Mouse (Mus musculus) intestine, embryonic 16.5 days (tissue): ENCODE results near the gene Trabd. TPM values are rescaled to one million over a fixed set of nuclear protein-coding genes. Genes with fewer than 3 reads are reported as not detected.

Source experiments
- ATAC-seq: fragments of 200-750 bp; cut with Nextera tagmentation; 2 replicates; pipeline ENCODE4 v1.8.0; 2017; ENCODE audit warnings: moderate TSS enrichment, moderate library complexity
- H3K27ac ChIP-seq: fragments of 300-500 bp; sonication (generic); 2 replicates; pipeline ENCODE4 v1.5.1; 2014; ENCODE audit warnings: mild to moderate bottlenecking, low read length
- H3K27me3 ChIP-seq: fragments of 300-500 bp; sonication (generic); replicated peaks from 2 replicates; pipeline ENCODE4 v1.6.1; 2014; ENCODE audit warnings: low read length, control low read depth, mixed read lengths; ENCODE audit not compliant: control insufficient read depth, insufficient read depth
- H3K36me3 ChIP-seq: fragments of 300-500 bp; sonication (generic); 2 replicates; pipeline ENCODE4 v1.6.1; 2014; ENCODE audit warnings: low read length, control low read depth; ENCODE audit not compliant: control insufficient read depth, insufficient read depth
- H3K4me1 ChIP-seq: fragments of 300-500 bp; sonication (generic); 2 replicates; pipeline ENCODE4 v1.6.1; 2014; ENCODE audit warnings: low read length, control low read depth, mixed read lengths; ENCODE audit not compliant: control insufficient read depth, insufficient read depth
- H3K4me2 ChIP-seq: fragments of 300-500 bp; sonication (generic); 2 replicates; pipeline ENCODE4 v1.6.1; 2014; ENCODE audit warnings: low read depth, low read length, control low read depth
- H3K4me3 ChIP-seq: fragments of 300-500 bp; sonication (generic); 2 replicates; pipeline ENCODE4 v1.5.1; 2014; ENCODE audit warnings: mild to moderate bottlenecking, low read length
- H3K9ac ChIP-seq: fragments of 300-500 bp; sonication (generic); 2 replicates; pipeline ENCODE4 v1.6.1; 2014; ENCODE audit warnings: low read depth, low read length
- H3K9me3 ChIP-seq: fragments of 300-500 bp; sonication (generic); 2 replicates; pipeline ENCODE4 v1.6.1; 2016; ENCODE audit warnings: low read length, control low read depth; ENCODE audit not compliant: control insufficient read depth
- WGBS: fragments of 180-500 bp; shearing (Covaris S2); extraction: QIAGEN DNeasy Blood & Tissue Kit; methylation state at CpG from one replicate; pipeline ENCODE4 v1.1.7; 2014; 5-methylcytosine and 5-hydroxymethylcytosine counted together
- polyA plus RNA-seq: library from polyadenylated mRNA; unstranded; fragments of >200 nt; fragmentation: Nextera tagmentation; extraction: Ambion mirVana; gene quantifications from 2 replicates; pipeline ENCODE4 v1.2.1, GENCODE M21; 2015

Gene Trabd
- polyA plus RNA-seq, 1 experiment from 2014 or later = 53.2 TPM

- no peak for ATAC-seq
- no peaks in the 10 kb centered on the region for H3K9me3 ChIP-seq
Observed at GRCm38 (mm10) chr15:89073993-89074603, 826 bp upstream of the Trabd start.

GRCm38 (mm10) chr15:89075478-89076147, 689 bp downstream of the Trabd start:
- peak overlapping the region; percentile 94 for H3K9ac ChIP-seq
- H3K4me2 ChIP-seq = peak overlapping the region; percentile 76
- no peaks in the 10 kb centered on the region for H3K27me3 ChIP-seq
- H3K27ac ChIP-seq = peak overlapping the region; percentile 74
- WGBS = 1% methylated on average over 43 of the region's 59 CpGs
- peak overlapping the region; percentile 88 for H3K4me3 ChIP-seq
- no peaks in the 10 kb centered on the region for H3K36me3 ChIP-seq
- no peaks in the 10 kb centered on the region for H3K9me3 ChIP-seq
- H3K4me1 ChIP-seq = peaks cover 35% of the 10 kb centered on the region
- peak; percentile 92 for ATAC-seq

More at GRCm38 (mm10) chr15:89073993-89074603, 826 bp upstream of the Trabd start:
- Histone ChIP-seq H3K36me3 (no peaks in the 10 kb centered on the region), H3K4me1 (peaks cover 38% of the 10 kb centered on the region), H3K4me3 (no peak overlapping the region), H3K27ac (no peak overlapping the region), H3K4me2 (no peak overlapping the region), H3K27me3 (no peaks in the 10 kb centered on the region), H3K9ac (0 out of 2 replicates have a peak overlapping the region, but pooled peaks have one; percentile 94)
- 73% methylated on average over 10 of the region's 10 CpGs for WGBS

GRCm38 (mm10) chr15:89076156-89076731, 1.3 kb downstream of the Trabd start:
- peak overlapping the region; percentile 76 for H3K4me2 ChIP-seq
- no peaks in the 10 kb centered on the region for H3K27me3 ChIP-seq
- H3K4me3 ChIP-seq = peak overlapping the region; percentile 88
- H3K36me3 ChIP-seq = no peaks in the 10 kb centered on the region
- WGBS = 0% methylated on average over 28 of the region's 39 CpGs
- H3K9ac ChIP-seq = peak overlapping the region; percentile 94
- H3K4me1 ChIP-seq = peaks cover 32% of the 10 kb centered on the region
- H3K27ac ChIP-seq = peak overlapping the region; percentile 74
- ATAC-seq = peak; percentile 24
- no peaks in the 10 kb centered on the region for H3K9me3 ChIP-seq

- H3K36me3 ChIP-seq = peaks cover 8% of the 10 kb centered on the region; the same call in 1 of the 2 replicates
- H3K4me2 ChIP-seq = peak overlapping the region; percentile 76
- peak overlapping the region; percentile 42 for H3K27ac ChIP-seq
- H3K9me3 ChIP-seq = no peaks in the 10 kb centered on the region
- peak overlapping the region; percentile 23 for H3K4me3 ChIP-seq
- ATAC-seq = 0 out of 2 replicates have a peak, but pooled peaks have one; percentile 21
- no peaks in the 10 kb centered on the region for H3K27me3 ChIP-seq
- peak overlapping the region; percentile 94; the same call in 1 of the 2 replicates for H3K9ac ChIP-seq
- 46% methylated on average over 9 of the region's 9 CpGs for WGBS
- H3K4me1 ChIP-seq = peaks cover 32% of the 10 kb centered on the region
Observed at GRCm38 (mm10) chr15:89078208-89078836, 3.4 kb downstream of the Trabd start.

GRCm38 (mm10) chr15:89083906-89084305, 9.0 kb downstream of the Trabd start:
- H3K4me3 ChIP-seq = no peak overlapping the region
- H3K27me3 ChIP-seq = no peaks in the 10 kb centered on the region
- no peaks in the 10 kb centered on the region for H3K9me3 ChIP-seq
- no peak for ATAC-seq
- 100% methylated on average over 1 of the region's 1 CpGs for WGBS
- peaks cover 32% of the 10 kb centered on the region for H3K36me3 ChIP-seq
- H3K4me2 ChIP-seq = no peak overlapping the region
- H3K9ac ChIP-seq = 0 out of 2 replicates have a peak overlapping the region, but pooled peaks have one; percentile 24
- H3K4me1 ChIP-seq = 0 out of 2 replicates have a peak, but pooled peaks cover 8% of the 10 kb centered on the region
- peak overlapping the region; percentile 28 for H3K27ac ChIP-seq

- no peaks in the 10 kb centered on the region for H3K27me3 ChIP-seq
- no peak overlapping the region for H3K4me2 ChIP-seq
- H3K4me3 ChIP-seq = no peak overlapping the region
- H3K27ac ChIP-seq = no peak overlapping the region
- 89% methylated on average over 2 of the region's 2 CpGs for WGBS
- peaks cover 10% of the 10 kb centered on the region for H3K4me1 ChIP-seq
- no peaks in the 10 kb centered on the region for H3K9me3 ChIP-seq
- ATAC-seq = no peak
- no peak overlapping the region for H3K9ac ChIP-seq
- peaks cover 32% of the 10 kb centered on the region for H3K36me3 ChIP-seq
Observed at GRCm38 (mm10) chr15:89084826-89085225, 9.9 kb downstream of the Trabd start.

GRCm38 (mm10) chr15:89088607-89089247, 13.8 kb downstream of the Trabd start, which contains the start of gene Selenoo:
Selenoo (plus strand) TSS chr15:89089084.
- Histone ChIP-seq H3K36me3 (peaks cover 21% of the 10 kb centered on the region), H3K9me3 (no peaks in the 10 kb centered on the region), H3K4me2 (peak within 1 kb of the TSS; percentile 67), H3K4me3 (peak within 1 kb of the TSS; percentile 97), H3K27me3 (no peaks in the 10 kb centered on the region), H3K4me1 (peaks cover 20% of the 10 kb centered on the region), H3K9ac (peak within 1 kb of the TSS; percentile 94), H3K27ac (peak within 1 kb of the TSS; percentile 87)
- ATAC-seq = peak; percentile 96
- WGBS = 1% methylated on average over 38 of the region's 38 CpGs

GRCm38 (mm10) chr15:89089248-89090051, 14.5 kb downstream of the Trabd start:
- Histone ChIP-seq H3K9me3 (no peaks in the 10 kb centered on the region), H3K27me3 (no peaks in the 10 kb centered on the region), H3K36me3 (peaks cover 19% of the 10 kb centered on the region), H3K4me3 (peak overlapping the region; percentile 97), H3K4me2 (peak overlapping the region; percentile 67), H3K4me1 (peaks cover 20% of the 10 kb centered on the region), H3K9ac (peak overlapping the region; percentile 94), H3K27ac (peak overlapping the region; percentile 87)
- peak; percentile 71 for ATAC-seq
- WGBS = 2% methylated on average over 68 of the region's 68 CpGs
